Mouse (Mus musculus) midbrain, embryonic 16.5 days (tissue): ENCODE measurements around the gene Phf5a. TPM values are rescaled to one million over a fixed set of nuclear protein-coding genes. Genes with fewer than 3 reads are reported as not detected.

Experiments used
- ATAC-seq: fragments of 200-750 bp; cut with Nextera tagmentation; 2 replicates; pipeline ENCODE4 v1.8.0; 2017; ENCODE audit warnings: moderate TSS enrichment
- H3K27ac ChIP-seq: fragments of 300-500 bp; sonication (generic); 2 replicates; pipeline ENCODE4 v1.5.1; 2014; ENCODE audit warnings: mild to moderate bottlenecking, low read length, mixed read lengths
- H3K27me3 ChIP-seq: fragments of 300-500 bp; sonication (generic); 2 replicates; pipeline ENCODE4 v1.6.1; 2014; ENCODE audit warnings: low read depth, low read length, mixed read lengths; ENCODE audit not compliant: control insufficient read depth, insufficient read depth
- H3K36me3 ChIP-seq: fragments of 300-500 bp; sonication (generic); 2 replicates; pipeline ENCODE4 v1.6.1; 2014; ENCODE audit warnings: mild to moderate bottlenecking, low read length, moderate library complexity, mixed read lengths; ENCODE audit not compliant: control insufficient read depth, insufficient read depth
- H3K4me1 ChIP-seq: fragments of 300-500 bp; sonication (generic); 2 replicates; pipeline ENCODE4 v1.6.1; 2014; ENCODE audit warnings: mild to moderate bottlenecking, low read length, mixed read lengths; ENCODE audit not compliant: control insufficient read depth, insufficient read depth
- H3K4me2 ChIP-seq: fragments of 300-500 bp; sonication (generic); 2 replicates; pipeline ENCODE4 v1.6.1; 2014; ENCODE audit warnings: mild to moderate bottlenecking, low read length, mixed read lengths
- H3K4me3 ChIP-seq: fragments of 300-500 bp; sonication (generic); 2 replicates; pipeline ENCODE4 v1.5.1; 2014; ENCODE audit warnings: low read depth, mild to moderate bottlenecking, low read length, moderate library complexity, mixed read lengths
- H3K9ac ChIP-seq: fragments of 300-500 bp; sonication (generic); 2 replicates; pipeline ENCODE4 v1.6.1; 2014; ENCODE audit warnings: low read depth, low read length, mixed read lengths
- H3K9me3 ChIP-seq: fragments of 300-500 bp; sonication (generic); replicated peaks from 2 replicates; pipeline ENCODE4 v1.6.1; 2014; ENCODE audit warnings: mild to moderate bottlenecking, low read length, mixed read lengths; ENCODE audit not compliant: control insufficient read depth, poor library complexity, severe bottlenecking
- WGBS: fragments of 180-500 bp; shearing (Covaris S2); extraction: QIAGEN DNeasy Blood & Tissue Kit; methylation state at CpG from one replicate; pipeline ENCODE4 v1.1.7; 2014; 5-methylcytosine and 5-hydroxymethylcytosine counted together
- polyA plus RNA-seq: library from polyadenylated mRNA; unstranded; fragments of >200 nt; fragmentation: Nextera tagmentation; extraction: Ambion mirVana; gene quantifications from 2 replicates; pipeline ENCODE4 v1.2.1, GENCODE M21; 2015

The Phf5a gene
- polyA plus RNA-seq, 1 experiment from 2014 or later = 117 TPM

GRCm38 (mm10) chr15:81864238-81864637 is 7.5 kb downstream of the Phf5a start:
- peaks cover 19% of the 10 kb centered on the region for H3K36me3 ChIP-seq

DNA sequence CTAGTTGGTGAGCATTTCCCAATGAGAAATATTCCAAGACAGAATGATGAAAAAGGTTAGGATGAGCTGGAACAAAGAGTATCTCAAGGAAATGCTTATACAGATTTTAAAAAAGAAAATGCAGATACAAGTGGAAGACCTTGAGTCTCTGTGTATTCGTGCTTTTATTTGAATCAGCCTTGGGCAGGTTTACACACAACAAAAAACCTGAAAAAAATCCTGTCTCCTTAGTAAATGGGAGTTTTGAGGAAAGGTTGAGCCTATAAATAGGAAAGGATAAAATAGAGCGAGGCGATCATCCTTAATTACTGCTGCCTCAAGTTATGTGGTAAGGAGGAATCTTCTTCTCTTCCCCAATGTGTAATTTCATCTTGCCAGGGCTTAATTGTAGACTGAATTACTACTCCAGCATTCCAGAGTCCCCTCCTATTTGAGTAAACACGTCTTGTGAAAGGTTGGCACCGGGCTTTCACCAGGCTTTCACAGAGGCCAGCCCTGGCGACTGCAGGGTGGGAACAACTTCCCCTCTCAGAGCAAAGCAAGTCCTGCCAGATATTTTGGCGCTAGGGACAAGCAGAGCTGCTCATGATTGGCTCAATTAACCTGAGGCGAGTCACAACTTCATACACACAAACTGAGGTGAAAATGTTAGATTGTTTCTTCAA is 11.1 kb downstream of the Phf5a start:
- 45% methylated on average over 8 of the region's 8 CpGs for WGBS
- H3K27me3 ChIP-seq = no peaks in the 10 kb centered on the region
- no peak for ATAC-seq
- no peaks in the 10 kb centered on the region; the same call in 1 of the 2 replicates for H3K36me3 ChIP-seq
- no peaks in the 10 kb centered on the region for H3K9me3 ChIP-seq
- H3K9ac ChIP-seq = no peak overlapping the region
- no peak overlapping the region for H3K4me3 ChIP-seq
- peaks cover 10% of the 10 kb centered on the region for H3K4me1 ChIP-seq
- peak overlapping the region; percentile 31; the same call in 1 of the 2 replicates for H3K4me2 ChIP-seq
- peak overlapping the region; percentile 84 for H3K27ac ChIP-seq

More at GRCm38 (mm10) chr15:81864238-81864637, 7.5 kb downstream of the Phf5a start:
- no peak overlapping the region for H3K4me2 ChIP-seq
- no peak overlapping the region for H3K4me3 ChIP-seq
- H3K9me3 ChIP-seq = no peaks in the 10 kb centered on the region
- ATAC-seq = no peak
- H3K27ac ChIP-seq = no peak overlapping the region
- no peak overlapping the region for H3K9ac ChIP-seq
- 96% methylated on average over 7 of the region's 7 CpGs for WGBS
- H3K4me1 ChIP-seq = no peaks in the 10 kb centered on the region
- no peaks in the 10 kb centered on the region for H3K27me3 ChIP-seq

DNA sequence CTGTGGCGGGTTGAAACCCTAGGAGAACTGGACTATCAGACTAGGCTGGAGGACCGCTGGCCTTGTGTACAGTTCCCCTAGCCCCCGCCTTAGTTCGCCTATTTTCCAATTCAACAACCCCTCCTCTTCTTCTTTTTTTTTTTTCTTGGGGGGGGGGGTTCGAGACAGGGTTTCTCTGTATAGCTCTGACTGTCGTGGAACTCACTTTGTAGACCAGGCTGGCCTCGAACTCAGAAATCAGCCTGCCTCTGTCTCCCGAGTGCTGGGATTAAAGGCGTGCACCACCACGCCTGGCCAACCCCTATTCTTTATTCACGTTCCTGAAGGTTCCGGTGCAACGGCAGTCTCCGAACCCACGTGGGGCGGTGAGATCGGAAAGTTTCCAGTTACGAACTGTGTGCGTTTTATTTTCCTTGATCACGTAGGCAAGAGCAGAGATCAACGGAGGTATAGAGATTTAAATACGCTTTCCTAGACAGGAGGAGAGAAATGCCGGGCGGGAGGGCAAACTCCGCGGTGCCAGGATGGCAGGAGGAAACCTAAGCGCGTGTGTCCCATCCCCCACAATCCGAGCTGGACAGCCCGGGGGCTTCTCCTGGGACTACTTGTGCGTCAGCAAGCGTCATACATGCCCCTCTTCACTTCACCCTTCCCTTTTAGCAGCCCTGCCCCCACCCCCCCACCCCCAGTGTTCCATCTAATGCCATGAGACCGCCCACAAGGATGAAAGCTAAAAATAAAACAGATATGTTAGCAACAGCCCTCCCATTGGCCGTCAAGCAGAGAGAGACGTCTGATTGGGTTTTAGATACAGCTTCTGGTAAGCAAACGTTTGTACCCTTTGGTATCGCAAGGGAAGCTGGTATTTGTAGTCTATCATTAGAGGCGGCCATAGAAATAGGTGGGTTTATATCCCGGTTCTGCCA is 12.1 kb downstream of the Phf5a start:
- Histone ChIP-seq H3K27me3 (no peaks in the 10 kb centered on the region), H3K36me3 (no peaks in the 10 kb centered on the region), H3K4me3 (peak overlapping the region; percentile 82), H3K27ac (peak overlapping the region; percentile 84), H3K9me3 (no peaks in the 10 kb centered on the region), H3K4me2 (peak overlapping the region; percentile 62), H3K4me1 (peaks cover 13% of the 10 kb centered on the region), H3K9ac (peak overlapping the region; percentile 82)
- ATAC-seq = peak; percentile 82
- WGBS = under 1% methylated on average over 39 of the region's 39 CpGs

- H3K36me3 ChIP-seq = no peaks in the 10 kb centered on the region
- WGBS = under 1% methylated on average over 44 of the region's 44 CpGs
Observed at GRCm38 (mm10) chr15:81858517-81859329, 13.0 kb downstream of the Phf5a start, which contains the start of gene Tob2. Gene Tob2, minus strand, starts transcription at chr15:81858796.

DNA sequence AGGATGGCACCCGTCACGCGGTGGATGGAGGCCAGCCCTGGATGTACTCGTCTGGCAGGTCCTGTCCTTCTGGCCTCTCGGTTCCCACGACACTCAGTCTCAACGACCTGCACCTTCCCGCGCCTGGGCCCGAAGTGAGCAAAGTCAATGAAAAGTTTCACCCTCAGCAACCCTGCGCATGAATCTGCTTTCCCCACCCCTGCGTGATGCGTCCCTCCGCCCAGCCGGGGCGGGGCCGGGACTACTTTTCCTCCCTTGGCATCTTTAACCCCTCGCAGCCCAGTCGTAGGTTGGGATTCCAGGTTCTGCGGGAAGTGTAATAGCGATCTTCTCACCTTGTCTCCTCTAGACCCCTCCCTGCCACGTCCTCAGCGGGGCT is 13.6 kb downstream of the Phf5a start:
- Histone ChIP-seq H3K4me3 (peak overlapping the region; percentile 82), H3K27ac (peak overlapping the region; percentile 84), H3K4me1 (peaks cover 13% of the 10 kb centered on the region), H3K4me2 (peak overlapping the region; percentile 62), H3K36me3 (no peaks in the 10 kb centered on the region), H3K9ac (peak overlapping the region; percentile 82), H3K9me3 (no peaks in the 10 kb centered on the region), H3K27me3 (no peaks in the 10 kb centered on the region)
- ATAC-seq = peak; percentile 38
- WGBS = under 1% methylated on average over 23 of the region's 23 CpGs

More at GRCm38 (mm10) chr15:81858517-81859329, 13.0 kb downstream of the Phf5a start, which contains the start of gene Tob2:
- peaks cover 13% of the 10 kb centered on the region for H3K4me1 ChIP-seq
- H3K9ac ChIP-seq = peak within 1 kb of the TSS; percentile 82
- H3K27me3 ChIP-seq = no peaks in the 10 kb centered on the region
- H3K4me3 ChIP-seq = peak within 1 kb of the TSS; percentile 82
- ATAC-seq = peak; percentile 13
- peak within 1 kb of the TSS; percentile 84 for H3K27ac ChIP-seq
- H3K4me2 ChIP-seq = peak within 1 kb of the TSS; percentile 62
- no peaks in the 10 kb centered on the region for H3K9me3 ChIP-seq

- Histone ChIP-seq H3K4me3 (peak overlapping the region; percentile 82), H3K9ac (peak overlapping the region; percentile 82), H3K36me3 (no peaks in the 10 kb centered on the region), H3K9me3 (no peaks in the 10 kb centered on the region), H3K4me2 (peak overlapping the region; percentile 62), H3K27ac (peak overlapping the region; percentile 84), H3K27me3 (no peaks in the 10 kb centered on the region), H3K4me1 (peaks cover 13% of the 10 kb centered on the region)
- ATAC-seq = no peak
- under 1% methylated on average over 32 of the region's 33 CpGs for WGBS
Observed at GRCm38 (mm10) chr15:81857724-81858116, 14.0 kb downstream of the Phf5a start.

DNA sequence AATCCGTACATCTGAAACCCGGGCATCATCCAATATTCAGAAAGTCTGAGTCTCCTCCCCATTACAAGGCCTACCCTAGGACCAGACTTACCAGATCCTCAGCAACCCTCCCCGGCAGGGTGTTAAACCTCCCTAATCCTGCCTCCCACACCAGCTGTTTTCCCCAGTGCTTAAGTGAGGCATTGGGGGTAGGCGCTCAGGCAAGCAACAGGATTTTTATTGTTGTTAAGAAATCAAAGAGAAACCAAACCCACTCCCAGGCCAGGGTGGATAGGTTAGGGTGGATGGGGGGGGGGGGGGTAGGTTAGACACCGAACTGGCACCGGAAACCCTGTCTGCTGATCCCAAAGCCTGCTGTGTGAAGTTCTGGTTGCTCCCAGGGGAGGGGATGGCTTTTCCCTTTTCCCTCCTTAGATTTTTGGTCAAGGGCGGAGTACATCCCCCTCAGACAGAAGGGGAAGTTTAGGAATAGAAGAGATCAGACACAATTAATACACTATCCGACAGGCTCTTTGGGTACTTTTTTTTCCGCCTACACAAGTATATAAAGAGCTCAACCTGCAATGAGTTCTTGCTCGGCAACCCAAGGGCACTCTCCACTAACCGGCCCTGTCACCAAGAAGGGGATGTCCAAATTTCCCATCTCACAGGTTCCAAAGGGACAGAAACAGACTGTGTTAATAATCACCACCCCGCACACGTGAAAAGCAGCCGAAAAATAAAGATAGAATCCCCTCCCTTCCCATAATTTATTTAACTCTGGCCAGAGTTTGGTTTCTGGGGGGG is 14.6 kb downstream of the Phf5a start:
- peak overlapping the region; percentile 82 for H3K9ac ChIP-seq
- H3K27ac ChIP-seq = peak overlapping the region; percentile 84
- peak overlapping the region; percentile 62 for H3K4me2 ChIP-seq
- no peak for ATAC-seq
- H3K27me3 ChIP-seq = no peaks in the 10 kb centered on the region
- peak overlapping the region; percentile 82 for H3K4me3 ChIP-seq
- peaks cover 13% of the 10 kb centered on the region for H3K4me1 ChIP-seq
- no peaks in the 10 kb centered on the region for H3K9me3 ChIP-seq
- no peaks in the 10 kb centered on the region for H3K36me3 ChIP-seq
- WGBS = under 1% methylated on average over 14 of the region's 14 CpGs
